Mouse (Mus musculus) embryonic facial prominence, embryonic 13.5 days (tissue): ENCODE results near the gene Ttyh2. TPM values are rescaled to one million over a fixed set of nuclear protein-coding genes. Genes with fewer than 3 reads are reported as not detected.

Experiments used
- ATAC-seq: fragments of 200-750 bp; cut with Nextera tagmentation; 2 replicates; pipeline ENCODE4 v1.8.0; 2017; ENCODE audit warnings: low read depth; ENCODE audit not compliant: insufficient number of reproducible peaks, insufficient read depth, low FRiP score, low TSS enrichment
- H3K27ac ChIP-seq: fragments of 300-500 bp; sonication (generic); 2 replicates; pipeline ENCODE4 v1.5.1; 2015; ENCODE audit warnings: moderate library complexity, mild to moderate bottlenecking, inconsistent platforms
- H3K27me3 ChIP-seq: fragments of 300-500 bp; sonication (generic); 2 replicates; pipeline ENCODE4 v1.6.1; 2015; ENCODE audit warnings: mild to moderate bottlenecking, inconsistent platforms
- H3K36me3 ChIP-seq: fragments of 300-500 bp; sonication (generic); 2 replicates; pipeline ENCODE4 v1.6.1; 2015; ENCODE audit warnings: mild to moderate bottlenecking, inconsistent platforms
- H3K4me1 ChIP-seq: fragments of 300-500 bp; sonication (generic); 2 replicates; pipeline ENCODE4 v1.6.1; 2015; ENCODE audit warnings: inconsistent platforms
- H3K4me2 ChIP-seq: fragments of 300-500 bp; sonication (generic); 2 replicates; pipeline ENCODE4 v1.6.1; 2015; ENCODE audit warnings: moderate library complexity, mild to moderate bottlenecking, inconsistent platforms
- H3K4me3 ChIP-seq: fragments of 300-500 bp; sonication (generic); 2 replicates; pipeline ENCODE4 v1.5.1; 2015; ENCODE audit warnings: mild to moderate bottlenecking, inconsistent platforms
- H3K9ac ChIP-seq: fragments of 300-500 bp; sonication (generic); 2 replicates; pipeline ENCODE4 v1.6.1; 2015; ENCODE audit warnings: mild to moderate bottlenecking, inconsistent platforms
- H3K9me3 ChIP-seq: fragments of 300-500 bp; sonication (generic); 2 replicates; pipeline ENCODE4 v1.6.1; 2016; ENCODE audit warnings: inconsistent platforms
- WGBS: fragments of 180-500 bp; shearing (Covaris S2); methylation state at CpG from one replicate; pipeline ENCODE4 v1.1.7; 2015; ENCODE audit warnings: mixed read lengths; 5-methylcytosine and 5-hydroxymethylcytosine counted together
- polyA plus RNA-seq: library from polyadenylated mRNA; unstranded; fragments of >200 nt; fragmentation: Nextera tagmentation; extraction: Ambion mirVana; gene quantifications from 2 replicates; pipeline ENCODE4 v1.2.1, GENCODE M21; 2015

Gene Ttyh2
- polyA plus RNA-seq, 1 experiment from 2014 or later = 18.2 TPM

GRCm38 (mm10) chr11:114683029-114683721, 7.9 kb downstream of the Ttyh2 start:
- Histone ChIP-seq H3K4me2 (no peak overlapping the region), H3K27ac (no peak overlapping the region), H3K9ac (no peak overlapping the region), H3K4me1 (peaks cover 23% of the 10 kb centered on the region), H3K36me3 (no peaks in the 10 kb centered on the region), H3K9me3 (no peaks in the 10 kb centered on the region), H3K27me3 (no peaks in the 10 kb centered on the region), H3K4me3 (no peak overlapping the region)
- no peak for ATAC-seq
- 87% methylated on average over 10 of the region's 10 CpGs for WGBS

- 68% methylated on average over 20 of the region's 20 CpGs for WGBS
- H3K4me1 ChIP-seq = peaks cover 23% of the 10 kb centered on the region
Measured at GRCm38 (mm10) chr11:114683722-114684621, 8.7 kb downstream of the Ttyh2 start.

GRCm38 (mm10) chr11:114684627-114685373, 9.6 kb downstream of the Ttyh2 start:
- 59% methylated on average over 14 of the region's 14 CpGs for WGBS

More at GRCm38 (mm10) chr11:114683722-114684621, 8.7 kb downstream of the Ttyh2 start:
- no peak; the same call in 1 of the 2 replicates for ATAC-seq
- Histone ChIP-seq H3K36me3 (no peaks in the 10 kb centered on the region), H3K9ac (no peak overlapping the region), H3K27ac (no peak overlapping the region), H3K4me3 (no peak overlapping the region), H3K9me3 (no peaks in the 10 kb centered on the region), H3K4me2 (no peak overlapping the region), H3K27me3 (no peaks in the 10 kb centered on the region)

GRCm38 (mm10) chr11:114685526-114686040, 10.4 kb downstream of the Ttyh2 start:
- Histone ChIP-seq H3K27ac (no peak overlapping the region), H3K4me3 (no peak overlapping the region), H3K4me2 (no peak overlapping the region), H3K9me3 (no peaks in the 10 kb centered on the region), H3K4me1 (peaks cover 12% of the 10 kb centered on the region), H3K9ac (no peak overlapping the region), H3K36me3 (peaks cover 9% of the 10 kb centered on the region), H3K27me3 (no peaks in the 10 kb centered on the region)
- 84% methylated on average over 9 of the region's 9 CpGs for WGBS
- no peak for ATAC-seq

More at GRCm38 (mm10) chr11:114684627-114685373, 9.6 kb downstream of the Ttyh2 start:
- Histone ChIP-seq H3K36me3 (peaks cover 1% of the 10 kb centered on the region; the same call in 1 of the 2 replicates), H3K9ac (no peak overlapping the region), H3K27ac (no peak overlapping the region), H3K4me3 (no peak overlapping the region), H3K4me1 (peaks cover 16% of the 10 kb centered on the region), H3K27me3 (no peaks in the 10 kb centered on the region), H3K9me3 (no peaks in the 10 kb centered on the region), H3K4me2 (no peak overlapping the region)
- ATAC-seq = no peak

GRCm38 (mm10) chr11:114686221-114686959, 11.2 kb downstream of the Ttyh2 start:
- no peak overlapping the region for H3K9ac ChIP-seq
- peaks cover 12% of the 10 kb centered on the region for H3K4me1 ChIP-seq
- 92% methylated on average over 16 of the region's 16 CpGs for WGBS
- no peaks in the 10 kb centered on the region for H3K27me3 ChIP-seq
- ATAC-seq = no peak
- H3K9me3 ChIP-seq = no peaks in the 10 kb centered on the region
- H3K36me3 ChIP-seq = peaks cover 12% of the 10 kb centered on the region
- no peak overlapping the region for H3K4me3 ChIP-seq
- H3K4me2 ChIP-seq = no peak overlapping the region
- H3K27ac ChIP-seq = no peak overlapping the region

- no peak overlapping the region for H3K4me3 ChIP-seq
- ATAC-seq = no peak
- WGBS = 14% methylated on average over 9 of the region's 10 CpGs
- no peaks in the 10 kb centered on the region for H3K9me3 ChIP-seq
- H3K4me2 ChIP-seq = no peak overlapping the region
- peaks cover 12% of the 10 kb centered on the region for H3K36me3 ChIP-seq
- peak overlapping the region; percentile 83 for H3K27ac ChIP-seq
- H3K27me3 ChIP-seq = no peaks in the 10 kb centered on the region
- peaks cover 12% of the 10 kb centered on the region for H3K4me1 ChIP-seq
- 0 out of 2 replicates have a peak overlapping the region, but pooled peaks have one; percentile 27 for H3K9ac ChIP-seq
Measured at GRCm38 (mm10) chr11:114687574-114688188, 12.4 kb downstream of the Ttyh2 start.

GRCm38 (mm10) chr11:114688729-114689128, 13.5 kb downstream of the Ttyh2 start:
- Histone ChIP-seq H3K4me1 (peaks cover 12% of the 10 kb centered on the region), H3K27me3 (no peaks in the 10 kb centered on the region), H3K27ac (no peak overlapping the region), H3K9ac (no peak overlapping the region), H3K4me2 (no peak overlapping the region), H3K36me3 (peaks cover 14% of the 10 kb centered on the region), H3K4me3 (no peak overlapping the region), H3K9me3 (no peaks in the 10 kb centered on the region)
- 95% methylated on average over 3 of the region's 3 CpGs for WGBS
- no peak for ATAC-seq

GRCm38 (mm10) chr11:114690192-114690591, 15.0 kb downstream of the Ttyh2 start:
- Histone ChIP-seq H3K36me3 (peaks cover 16% of the 10 kb centered on the region), H3K9ac (no peak overlapping the region), H3K4me1 (peaks cover 7% of the 10 kb centered on the region), H3K27ac (no peak overlapping the region), H3K4me2 (no peak overlapping the region), H3K9me3 (no peaks in the 10 kb centered on the region), H3K4me3 (no peak overlapping the region), H3K27me3 (no peaks in the 10 kb centered on the region)
- WGBS = 92% methylated on average over 15 of the region's 15 CpGs
- no peak for ATAC-seq

GRCm38 (mm10) chr11:114691454-114692182, 16.4 kb downstream of the Ttyh2 start:
- H3K9ac ChIP-seq = no peak overlapping the region
- no peaks in the 10 kb centered on the region for H3K27me3 ChIP-seq
- H3K4me1 ChIP-seq = peaks cover 7% of the 10 kb centered on the region
- WGBS = 55% methylated on average over 6 of the region's 6 CpGs
- H3K27ac ChIP-seq = no peak overlapping the region
- H3K4me3 ChIP-seq = no peak overlapping the region
- no peaks in the 10 kb centered on the region for H3K9me3 ChIP-seq
- peaks cover 20% of the 10 kb centered on the region for H3K36me3 ChIP-seq
- ATAC-seq = no peak
- H3K4me2 ChIP-seq = no peak overlapping the region

GRCm38 (mm10) chr11:114692601-114693000, 17.4 kb downstream of the Ttyh2 start:
- H3K9me3 ChIP-seq = no peaks in the 10 kb centered on the region
- H3K4me3 ChIP-seq = no peak overlapping the region
- H3K27ac ChIP-seq = no peak overlapping the region
- WGBS = 49% methylated on average over 7 of the region's 7 CpGs
- peaks cover 5% of the 10 kb centered on the region for H3K4me1 ChIP-seq
- H3K27me3 ChIP-seq = no peaks in the 10 kb centered on the region
- no peak for ATAC-seq
- H3K4me2 ChIP-seq = no peak overlapping the region
- no peak overlapping the region for H3K9ac ChIP-seq
- peaks cover 27% of the 10 kb centered on the region for H3K36me3 ChIP-seq
